9 mouse cellular contexts compared by ENCODE assay signal in the genomic region with DNA sequence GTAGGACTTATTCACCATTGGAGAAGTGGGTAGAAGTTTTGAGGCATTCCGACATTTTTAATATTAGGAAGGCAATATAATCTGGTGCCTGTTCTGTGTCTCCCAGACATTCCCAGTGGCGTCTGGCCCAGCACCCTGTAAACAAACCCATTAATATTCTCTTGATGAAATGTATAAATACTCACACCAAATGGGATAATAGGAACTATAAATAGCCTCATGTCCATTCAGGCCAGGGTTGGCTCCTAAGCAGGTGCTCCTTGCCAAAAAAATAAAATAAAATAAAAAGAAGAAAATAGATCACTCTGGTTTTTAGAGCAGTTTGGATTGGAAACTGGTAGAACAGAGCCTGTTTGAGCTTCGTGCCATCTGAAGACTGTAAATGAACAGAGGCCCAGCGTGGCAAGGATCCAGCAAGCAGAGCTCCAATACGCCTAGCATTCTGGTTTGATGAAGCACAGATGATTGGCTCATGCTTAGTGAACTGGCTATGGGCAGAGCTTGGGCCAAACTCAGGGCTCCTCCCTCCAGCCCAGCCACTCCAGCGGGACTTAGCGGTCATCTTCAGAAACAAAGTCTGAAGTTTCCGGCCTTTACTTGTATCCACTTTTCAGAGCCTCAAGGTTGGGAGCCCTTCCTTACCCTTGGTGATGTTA. TPM values are rescaled to one million over a fixed set of nuclear protein-coding genes. Genes with fewer than 3 reads are reported as not detected.
DNase-seq lines count a peak whose midpoint lies in the region; ATAC-seq lines count a peak whose summit lies in the region.
"Had no signal": no experiment of that assay in that cellular context is flagged by ENCODE, and none has a peak within 500 bp of the region (broad histone marks: within the 10 kb centered on the region; RNA-seq: fewer than 3 reads in every experiment).

No protein-coding gene starts in this region.

- no peaks in the 10 kb centered on the region for H3K9me3 ChIP-seq in forebrain, embryonic 16.5 days (ENCODE audit: control insufficient read depth, low read length)
- no peaks in the 10 kb centered on the region for H3K9me3 ChIP-seq in intestine, embryonic 16.5 days (ENCODE audit: control insufficient read depth, low read length)
- no peaks in the 10 kb centered on the region for H3K9me3 ChIP-seq in neural tube, embryonic 14.5 days (ENCODE audit: control insufficient read depth, low read length)
- H3K9me3 ChIP-seq in midbrain, embryonic 14.5 days (ENCODE audit: control insufficient read depth, low read length): no peaks in the 10 kb centered on the region
- no peaks in the 10 kb centered on the region for H3K9me3 ChIP-seq in liver, embryonic 12.5 days (replicated peaks)
- H3K9me3 ChIP-seq: midbrain, embryonic 12.5 days had no signal

- H3K4me1 ChIP-seq in forebrain, embryonic 16.5 days (replicated peaks; ENCODE audit: control insufficient read depth, insufficient read depth, low read length): no peaks in the 10 kb centered on the region
- H3K4me1 ChIP-seq in intestine, embryonic 16.5 days (ENCODE audit: control insufficient read depth, insufficient read depth, low read length): no peaks in the 10 kb centered on the region
- no peaks in the 10 kb centered on the region for H3K4me1 ChIP-seq in neural tube, embryonic 14.5 days (ENCODE audit: control insufficient read depth, insufficient read depth, low read length)
- no peaks in the 10 kb centered on the region for H3K4me1 ChIP-seq in midbrain, embryonic 14.5 days (ENCODE audit: control insufficient read depth, insufficient read depth, low read length)
- H3K4me1 ChIP-seq in liver, embryonic 12.5 days: peaks cover 4% of the 10 kb centered on the region; the same call in 1 of the 2 replicates
- H3K4me1 ChIP-seq: midbrain, embryonic 12.5 days had no signal

- peak; percentile 92 for ATAC-seq in forebrain, embryonic 16.5 days
- peak; percentile 76 for ATAC-seq in intestine, embryonic 16.5 days
- ATAC-seq in neural tube, embryonic 14.5 days (ENCODE audit: low read depth): 0 out of 2 replicates have a peak, but pooled peaks have one; percentile 65
- ATAC-seq in midbrain, embryonic 14.5 days (ENCODE audit: low FRiP score, low TSS enrichment): no peak
- ATAC-seq in liver, embryonic 12.5 days: no peak

- no peak overlapping the region for H3K4me2 ChIP-seq in forebrain, embryonic 16.5 days (ENCODE audit: low read length)
- no peak overlapping the region for H3K4me2 ChIP-seq in intestine, embryonic 16.5 days (ENCODE audit: low read depth, low read length)
- no peak overlapping the region for H3K4me2 ChIP-seq in neural tube, embryonic 14.5 days (ENCODE audit: low read depth, low read length)
- no peak overlapping the region for H3K4me2 ChIP-seq in midbrain, embryonic 14.5 days (ENCODE audit: low read length)
- H3K4me2 ChIP-seq in liver, embryonic 12.5 days: no peak overlapping the region
- H3K4me2 ChIP-seq: midbrain, embryonic 12.5 days had no signal

- no peak overlapping the region for H3K9ac ChIP-seq in forebrain, embryonic 16.5 days (replicated peaks; ENCODE audit: low read depth, low read length)
- H3K9ac ChIP-seq in intestine, embryonic 16.5 days (ENCODE audit: low read depth, low read length): no peak overlapping the region
- H3K9ac ChIP-seq in neural tube, embryonic 14.5 days (replicated peaks; ENCODE audit: low read depth, low read length): no peak overlapping the region
- no peak overlapping the region for H3K9ac ChIP-seq in midbrain, embryonic 14.5 days (replicated peaks; ENCODE audit: low read length)
- H3K9ac ChIP-seq in liver, embryonic 12.5 days: no peak overlapping the region
- H3K9ac ChIP-seq: midbrain, embryonic 12.5 days had no signal

- H3K27me3 ChIP-seq in forebrain, embryonic 16.5 days (replicated peaks; ENCODE audit: control insufficient read depth, insufficient read depth, low read length): no peaks in the 10 kb centered on the region
- no peaks in the 10 kb centered on the region for H3K27me3 ChIP-seq in intestine, embryonic 16.5 days (replicated peaks; ENCODE audit: control insufficient read depth, insufficient read depth, low read length)
- no peaks in the 10 kb centered on the region for H3K27me3 ChIP-seq in neural tube, embryonic 14.5 days (ENCODE audit: control insufficient read depth, insufficient read depth, low read length)
- H3K27me3 ChIP-seq in midbrain, embryonic 14.5 days (ENCODE audit: control insufficient read depth, insufficient read depth, low read length): no peaks in the 10 kb centered on the region
- no peaks in the 10 kb centered on the region for H3K27me3 ChIP-seq in liver, embryonic 12.5 days (replicated peaks)
- H3K27me3 ChIP-seq: midbrain, embryonic 12.5 days had no signal

- no peak overlapping the region for H3K4me3 ChIP-seq in forebrain, embryonic 16.5 days (replicated peaks; ENCODE audit: low read length)
- no peak overlapping the region for H3K4me3 ChIP-seq in intestine, embryonic 16.5 days (ENCODE audit: low read length)
- no peak overlapping the region for H3K4me3 ChIP-seq in neural tube, embryonic 14.5 days (ENCODE audit: low read depth, low read length)
- H3K4me3 ChIP-seq in midbrain, embryonic 14.5 days (replicated peaks; ENCODE audit: low read depth, low read length): no peak overlapping the region
- H3K4me3 ChIP-seq in liver, embryonic 12.5 days: no peak overlapping the region
- H3K4me3 ChIP-seq: midbrain, embryonic 12.5 days had no signal

- WGBS in forebrain, embryonic 16.5 days: 66% methylated on average over 8 of the region's 8 CpGs
- 65% methylated on average over 8 of the region's 8 CpGs for WGBS in intestine, embryonic 16.5 days
- 87% methylated on average over 8 of the region's 8 CpGs for WGBS in neural tube, embryonic 14.5 days
- WGBS in midbrain, embryonic 14.5 days: 93% methylated on average over 8 of the region's 8 CpGs
- 82% methylated on average over 8 of the region's 8 CpGs for WGBS in liver, embryonic 12.5 days (ENCODE audit: insufficient replicate concordance)

- H3K36me3 ChIP-seq in forebrain, embryonic 16.5 days (ENCODE audit: control insufficient read depth, insufficient read depth): no peaks in the 10 kb centered on the region
- H3K36me3 ChIP-seq in intestine, embryonic 16.5 days (ENCODE audit: control insufficient read depth, insufficient read depth, low read length): no peaks in the 10 kb centered on the region
- H3K36me3 ChIP-seq in neural tube, embryonic 14.5 days (ENCODE audit: control insufficient read depth, insufficient read depth, low read length): no peaks in the 10 kb centered on the region
- no peaks in the 10 kb centered on the region for H3K36me3 ChIP-seq in midbrain, embryonic 14.5 days (ENCODE audit: control insufficient read depth, insufficient read depth, low read length)
- no peaks in the 10 kb centered on the region for H3K36me3 ChIP-seq in liver, embryonic 12.5 days
- H3K36me3 ChIP-seq: midbrain, embryonic 12.5 days had no signal

- no peak overlapping the region for H3K27ac ChIP-seq in forebrain, embryonic 16.5 days (ENCODE audit: low read length)
- H3K27ac ChIP-seq in intestine, embryonic 16.5 days (ENCODE audit: low read length): peak overlapping the region; percentile 31; the same call in 1 of the 2 replicates
- H3K27ac ChIP-seq in neural tube, embryonic 14.5 days (ENCODE audit: low read depth, low read length): no peak overlapping the region
- H3K27ac ChIP-seq in midbrain, embryonic 14.5 days (replicated peaks; ENCODE audit: low read depth, low read length): no peak overlapping the region
- no peak overlapping the region for H3K27ac ChIP-seq in liver, embryonic 12.5 days
- H3K27ac ChIP-seq: midbrain, embryonic 12.5 days had no signal

- DNase-seq in urinary bladder, adult 18-20 months (ENCODE audit: low spot score in 2 of 2): peak; percentile 7 to 17
- DNase-seq in urinary bladder, postnatal 10 days (ENCODE audit: low spot score): no peak
- DNase-seq in midbrain, embryonic 14.5 days: no peak

RNA-seq across cellular contexts. Expression of gene Banf2, which starts 19.7 kb away (rescaled TPM):
- not detected in 2 replicates for polyA plus RNA-seq in forebrain, embryonic 16.5 days (2015; fragmentation: Nextera tagmentation; extraction: Ambion mirVana)
- not detected in 2 replicates for polyA plus RNA-seq in intestine, embryonic 16.5 days (2015; fragmentation: Nextera tagmentation; extraction: Ambion mirVana)
- not detected in 2 replicates for polyA plus RNA-seq in neural tube, embryonic 14.5 days (2014; fragmentation: Nextera tagmentation; extraction: Ambion mirVana)
- polyA plus RNA-seq in midbrain, embryonic 14.5 days (2014; fragmentation: Nextera tagmentation; extraction: Ambion mirVana): not detected in 2 replicates
- polyA plus RNA-seq in liver, embryonic 12.5 days (2016; fragmentation: Nextera tagmentation; extraction: Ambion mirVana): not detected in 2 replicates
- polyA plus RNA-seq: heart, embryonic 14.5 days; midbrain, embryonic 12.5 days had no signal

RNA-seq across cellular contexts. Expression of gene Rrbp1, which starts 41.5 kb away (rescaled TPM):
- 19.8 and 20.8 TPM in 2 replicates for polyA plus RNA-seq in forebrain, embryonic 16.5 days (2015; fragmentation: Nextera tagmentation; extraction: Ambion mirVana)
- polyA plus RNA-seq in intestine, embryonic 16.5 days (2015; fragmentation: Nextera tagmentation; extraction: Ambion mirVana): 102 and 106 TPM in 2 replicates
- 32.7 and 46.0 TPM in 2 replicates for polyA plus RNA-seq in neural tube, embryonic 14.5 days (2014; fragmentation: Nextera tagmentation; extraction: Ambion mirVana)
- polyA plus RNA-seq in midbrain, embryonic 14.5 days (2014; fragmentation: Nextera tagmentation; extraction: Ambion mirVana): 21.3 and 25.5 TPM in 2 replicates
- polyA plus RNA-seq in liver, embryonic 12.5 days (2016; fragmentation: Nextera tagmentation; extraction: Ambion mirVana): 59.8 and 60.8 TPM in 2 replicates

Comparison
In these comparisons a context has a peak if more than half of its experiments do, and no peak if none do; other contexts are left out.
1. DNase-seq: peak in urinary bladder, adult 18-20 months (2 of 2); none in urinary bladder, postnatal 10 days (single experiment) and midbrain, embryonic 14.5 days (single experiment).
2. ATAC-seq: peak in forebrain, embryonic 16.5 days (single experiment), intestine, embryonic 16.5 days (single experiment) and neural tube, embryonic 14.5 days (single experiment); none in midbrain, embryonic 14.5 days (single experiment) and liver, embryonic 12.5 days (single experiment).